Mouse (Mus musculus): ENCODE measurements around the gene Large2.

The Large2 gene

GRCm38 (mm10) chr2:92326221-92326620 is 48.4 kb downstream of the Large2 start:
- no peak for DNase-seq

GRCm38 (mm10) chr2:92325676-92326075 is 49.0 kb downstream of the Large2 start:
- DNase-seq = no peak

- peak; percentile 7 for DNase-seq
These were observed 52.0 kb downstream of the Large2 start for GRCm38 (mm10) chr2:92322669-92323068.

- DNase-seq = no peak
These were observed 57.4 kb downstream of the Large2 start for GRCm38 (mm10) chr2:92317228-92317627.

GRCm38 (mm10) chr2:92316652-92317051 is 58.0 kb downstream of the Large2 start:
- no peak for DNase-seq

Measured in retina, postnatal 1 day (tissue).